Mouse (Mus musculus): ENCODE measurements around the gene Lpp.

DNA sequence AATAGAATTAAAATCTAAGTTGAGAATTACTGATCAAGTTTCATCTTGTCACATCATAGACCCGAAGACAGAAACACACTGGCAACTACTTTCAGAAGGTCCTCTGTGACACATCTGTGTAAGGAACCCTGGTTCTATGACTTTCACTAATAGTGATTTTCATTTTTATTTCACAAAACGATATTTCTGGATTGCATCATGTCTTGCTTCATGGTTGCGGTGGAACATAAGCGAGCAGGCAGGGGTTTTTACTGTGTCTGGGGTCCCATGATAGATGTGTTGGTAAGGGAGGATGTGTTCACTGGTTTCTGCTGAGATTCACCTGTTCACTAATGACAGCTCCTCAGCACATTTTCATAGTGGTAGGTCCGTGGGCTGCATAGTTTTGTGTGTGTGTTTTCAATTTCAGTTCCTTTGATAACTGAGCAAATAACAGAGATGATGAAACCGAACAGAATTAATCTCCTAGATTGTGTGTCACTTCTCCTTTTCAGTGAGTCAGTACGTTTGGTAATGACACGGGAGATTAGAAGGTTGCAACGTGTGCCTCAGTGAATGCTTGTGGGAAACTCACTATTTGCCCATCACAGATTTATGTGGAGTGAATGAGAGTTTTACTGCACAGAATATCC is 466.3 kb downstream of the Lpp start:
- TF ChIP-seq GATA1 (IDR thresholded peaks at IDR 0.05; ENCODE audit: borderline replicate concordance, low read length): no peak
- TF ChIP-seq FLI1 (IDR thresholded peaks at IDR 0.05; ENCODE audit: low read length): no peak

Measured in megakaryocyte, embryonic 14.5 days (primary cell).